Mouse (Mus musculus) forebrain, embryonic 13.5 days (tissue): ENCODE data around the gene Porcn. TPM values are rescaled to one million over a fixed set of nuclear protein-coding genes. Genes with fewer than 3 reads are reported as not detected.

Experiments used
- ATAC-seq: fragments of 200-750 bp; cut with Nextera tagmentation; 2 replicates; pipeline ENCODE4 v1.8.0; 2017
- H3K27ac ChIP-seq: fragments of 300-500 bp; sonication (generic); 2 replicates; pipeline ENCODE4 v1.5.1; 2015; ENCODE audit warnings: inconsistent platforms, mild to moderate bottlenecking, moderate library complexity
- H3K27me3 ChIP-seq: fragments of 300-500 bp; sonication (generic); 2 replicates; pipeline ENCODE4 v1.6.1; 2015; ENCODE audit warnings: mild to moderate bottlenecking, inconsistent platforms
- H3K36me3 ChIP-seq: fragments of 300-500 bp; sonication (generic); 2 replicates; pipeline ENCODE4 v1.6.1; 2015; ENCODE audit warnings: mild to moderate bottlenecking, inconsistent platforms; ENCODE audit not compliant: poor library complexity, severe bottlenecking
- H3K4me1 ChIP-seq: fragments of 300-500 bp; sonication (generic); 2 replicates; pipeline ENCODE4 v1.6.1; 2015; ENCODE audit warnings: inconsistent platforms
- H3K4me2 ChIP-seq: fragments of 300-500 bp; sonication (generic); 2 replicates; pipeline ENCODE4 v1.6.1; 2015; ENCODE audit warnings: inconsistent platforms, mild to moderate bottlenecking, moderate library complexity
- H3K4me3 ChIP-seq: fragments of 300-500 bp; sonication (generic); 2 replicates; pipeline ENCODE4 v1.5.1; 2015; ENCODE audit warnings: mild to moderate bottlenecking, inconsistent platforms
- H3K9ac ChIP-seq: fragments of 300-500 bp; sonication (generic); 2 replicates; pipeline ENCODE4 v1.6.1; 2015; ENCODE audit warnings: mild to moderate bottlenecking, inconsistent platforms
- H3K9me3 ChIP-seq: fragments of 300-500 bp; sonication (generic); replicated peaks from 2 replicates; pipeline ENCODE4 v1.6.1; 2016; ENCODE audit warnings: inconsistent platforms
- WGBS: fragments of 180-500 bp; shearing (Covaris S2); methylation state at CpG from one replicate; pipeline ENCODE4 v1.1.7; 2015; 5-methylcytosine and 5-hydroxymethylcytosine counted together
- polyA plus RNA-seq: library from polyadenylated mRNA; unstranded; fragments of >200 nt; fragmentation: Nextera tagmentation; extraction: Ambion mirVana; gene quantifications from 2 replicates; pipeline ENCODE4 v1.2.1, GENCODE M21; 2015

Gene Porcn
- polyA plus RNA-seq, 1 experiment from 2014 or later = 29.1 TPM

GRCm38 (mm10) chrX:8223473-8223872, 17.1 kb upstream of the Porcn start:
- no peaks in the 10 kb centered on the region for H3K4me1 ChIP-seq
- WGBS = 88% methylated on average over 7 of the region's 7 CpGs

GRCm38 (mm10) chrX:8222678-8223421, 16.5 kb upstream of the Porcn start:
- no peak for ATAC-seq
- Histone ChIP-seq H3K36me3 (no peaks in the 10 kb centered on the region), H3K4me2 (no peak overlapping the region), H3K27me3 (no peaks in the 10 kb centered on the region), H3K9me3 (no peaks in the 10 kb centered on the region; the same call in 1 of the 2 replicates), H3K4me1 (no peaks in the 10 kb centered on the region), H3K9ac (no peak overlapping the region), H3K27ac (no peak overlapping the region), H3K4me3 (no peak overlapping the region)
- WGBS = 57% methylated on average over 7 of the region's 7 CpGs

More at GRCm38 (mm10) chrX:8223473-8223872, 17.1 kb upstream of the Porcn start:
- no peaks in the 10 kb centered on the region; the same call in 1 of the 2 replicates for H3K9me3 ChIP-seq
- no peaks in the 10 kb centered on the region for H3K36me3 ChIP-seq
- H3K9ac ChIP-seq = no peak overlapping the region
- no peak overlapping the region for H3K4me3 ChIP-seq
- H3K27ac ChIP-seq = no peak overlapping the region
- H3K4me2 ChIP-seq = no peak overlapping the region
- H3K27me3 ChIP-seq = no peaks in the 10 kb centered on the region
- ATAC-seq = no peak

GRCm38 (mm10) chrX:8222296-8222677, 16.0 kb upstream of the Porcn start:
- no peak overlapping the region for H3K4me2 ChIP-seq
- no peak for ATAC-seq
- WGBS = 72% methylated on average over 3 of the region's 3 CpGs
- no peak overlapping the region for H3K4me3 ChIP-seq
- H3K9me3 ChIP-seq = no peaks in the 10 kb centered on the region; the same call in 1 of the 2 replicates
- H3K27ac ChIP-seq = no peak overlapping the region
- H3K36me3 ChIP-seq = no peaks in the 10 kb centered on the region
- no peaks in the 10 kb centered on the region for H3K4me1 ChIP-seq
- no peak overlapping the region for H3K9ac ChIP-seq
- H3K27me3 ChIP-seq = no peaks in the 10 kb centered on the region

GRCm38 (mm10) chrX:8219651-8220050, 13.3 kb upstream of the Porcn start:
- no peaks in the 10 kb centered on the region for H3K4me1 ChIP-seq
- no peak overlapping the region for H3K4me2 ChIP-seq
- H3K4me3 ChIP-seq = no peak overlapping the region
- 31% methylated on average over 8 of the region's 8 CpGs for WGBS
- ATAC-seq = no peak
- no peaks in the 10 kb centered on the region for H3K36me3 ChIP-seq
- H3K27ac ChIP-seq = no peak overlapping the region
- H3K9ac ChIP-seq = no peak overlapping the region
- H3K27me3 ChIP-seq = no peaks in the 10 kb centered on the region
- no peaks in the 10 kb centered on the region; the same call in 1 of the 2 replicates for H3K9me3 ChIP-seq

- Histone ChIP-seq H3K9me3 (no peaks in the 10 kb centered on the region; the same call in 1 of the 2 replicates), H3K9ac (no peak overlapping the region), H3K27ac (no peak overlapping the region), H3K4me2 (no peak overlapping the region), H3K27me3 (no peaks in the 10 kb centered on the region), H3K36me3 (no peaks in the 10 kb centered on the region), H3K4me1 (no peaks in the 10 kb centered on the region), H3K4me3 (no peak overlapping the region)
- ATAC-seq = no peak
- WGBS = 65% methylated on average over 2 of the region's 2 CpGs
Observed at GRCm38 (mm10) chrX:8218114-8218513, 11.8 kb upstream of the Porcn start.

- no peak for ATAC-seq
- no peak overlapping the region for H3K27ac ChIP-seq
- no peaks in the 10 kb centered on the region for H3K4me1 ChIP-seq
- WGBS = 24% methylated on average over 6 of the region's 6 CpGs
- no peaks in the 10 kb centered on the region; the same call in 1 of the 2 replicates for H3K9me3 ChIP-seq
- H3K4me2 ChIP-seq = no peak overlapping the region
- no peak overlapping the region for H3K9ac ChIP-seq
- H3K4me3 ChIP-seq = no peak overlapping the region
- H3K36me3 ChIP-seq = no peaks in the 10 kb centered on the region
- H3K27me3 ChIP-seq = no peaks in the 10 kb centered on the region
Observed at GRCm38 (mm10) chrX:8217383-8217782, 11.1 kb upstream of the Porcn start.

GRCm38 (mm10) chrX:8211490-8212207, 5.3 kb upstream of the Porcn start:
- no peak for ATAC-seq
- Histone ChIP-seq H3K4me3 (no peak overlapping the region), H3K27ac (no peak overlapping the region), H3K9ac (no peak overlapping the region), H3K27me3 (no peaks in the 10 kb centered on the region), H3K36me3 (no peaks in the 10 kb centered on the region), H3K9me3 (no peaks in the 10 kb centered on the region), H3K4me2 (no peak overlapping the region), H3K4me1 (no peaks in the 10 kb centered on the region)
- WGBS = 81% methylated on average over 7 of the region's 7 CpGs

GRCm38 (mm10) chrX:8209720-8210119, 3.4 kb upstream of the Porcn start:
- H3K9ac ChIP-seq = no peak overlapping the region
- no peak overlapping the region for H3K4me2 ChIP-seq
- WGBS = 76% methylated on average over 2 of the region's 2 CpGs
- no peaks in the 10 kb centered on the region for H3K27me3 ChIP-seq
- no peak for ATAC-seq
- H3K4me3 ChIP-seq = no peak overlapping the region
- no peaks in the 10 kb centered on the region for H3K9me3 ChIP-seq
- H3K36me3 ChIP-seq = no peaks in the 10 kb centered on the region
- H3K4me1 ChIP-seq = peaks cover 7% of the 10 kb centered on the region
- H3K27ac ChIP-seq = no peak overlapping the region

- Histone ChIP-seq H3K27me3 (no peaks in the 10 kb centered on the region), H3K36me3 (0 out of 2 replicates have a peak, but pooled peaks cover 3% of the 10 kb centered on the region), H3K27ac (no peak overlapping the region), H3K9me3 (no peaks in the 10 kb centered on the region), H3K4me2 (peak overlapping the region; percentile 59; the same call in 1 of the 2 replicates), H3K9ac (no peak overlapping the region), H3K4me1 (peaks cover 7% of the 10 kb centered on the region), H3K4me3 (no peak overlapping the region)
- no peak for ATAC-seq
- WGBS = 22% methylated on average over 4 of the region's 4 CpGs
Observed at GRCm38 (mm10) chrX:8207224-8207623, 899 bp upstream of the Porcn start.

GRCm38 (mm10) chrX:8206694-8207197, 421 bp upstream of the Porcn start:
- peak; percentile 36 for ATAC-seq
- no peak overlapping the region for H3K27ac ChIP-seq
- H3K4me2 ChIP-seq = peak overlapping the region; percentile 59
- peak overlapping the region; percentile 50 for H3K4me3 ChIP-seq
- no peaks in the 10 kb centered on the region for H3K9me3 ChIP-seq
- no peaks in the 10 kb centered on the region for H3K27me3 ChIP-seq
- peak overlapping the region; percentile 50 for H3K9ac ChIP-seq
- H3K4me1 ChIP-seq = peaks cover 7% of the 10 kb centered on the region
- 0 out of 2 replicates have a peak, but pooled peaks cover 3% of the 10 kb centered on the region for H3K36me3 ChIP-seq
- WGBS = 16% methylated on average over 11 of the region's 11 CpGs

GRCm38 (mm10) chrX:8205551-8205950, 774 bp downstream of the Porcn start:
- ATAC-seq = no peak
- Histone ChIP-seq H3K27ac (no peak overlapping the region), H3K36me3 (0 out of 2 replicates have a peak, but pooled peaks cover 7% of the 10 kb centered on the region), H3K4me1 (peaks cover 7% of the 10 kb centered on the region), H3K27me3 (no peaks in the 10 kb centered on the region), H3K9me3 (no peaks in the 10 kb centered on the region), H3K9ac (peak overlapping the region; percentile 64; the same call in 1 of the 2 replicates), H3K4me2 (peak overlapping the region; percentile 59), H3K4me3 (peak overlapping the region; percentile 50)
- 32% methylated on average over 7 of the region's 7 CpGs for WGBS

GRCm38 (mm10) chrX:8205088-8205487, 1.2 kb downstream of the Porcn start:
- Histone ChIP-seq H3K4me2 (peak overlapping the region; percentile 59; the same call in 1 of the 2 replicates), H3K27ac (no peak overlapping the region), H3K4me1 (peaks cover 7% of the 10 kb centered on the region), H3K9me3 (no peaks in the 10 kb centered on the region), H3K4me3 (no peak overlapping the region), H3K27me3 (no peaks in the 10 kb centered on the region), H3K9ac (no peak overlapping the region), H3K36me3 (0 out of 2 replicates have a peak, but pooled peaks cover 7% of the 10 kb centered on the region)
- WGBS = 68% methylated on average over 4 of the region's 4 CpGs
- no peak for ATAC-seq
